Mouse (Mus musculus): ENCODE data around the gene Kpna6.

GRCm38 (mm10) chr4:129620419-129621282, 51.9 kb downstream of the Kpna6 start:
- TF ChIP-seq CTCF (IDR thresholded peaks at IDR 0.05; ENCODE audit: extremely low read depth, insufficient read depth, low read length) = no peak
- no peak for TF ChIP-seq POLR2A (IDR thresholded peaks at IDR 0.05; ENCODE audit: extremely low read depth, insufficient read depth, low read length)

Measured in cortical plate, adult 2 months (tissue).